13 mouse cellular contexts compared by ENCODE assay signal in the genomic region with DNA sequence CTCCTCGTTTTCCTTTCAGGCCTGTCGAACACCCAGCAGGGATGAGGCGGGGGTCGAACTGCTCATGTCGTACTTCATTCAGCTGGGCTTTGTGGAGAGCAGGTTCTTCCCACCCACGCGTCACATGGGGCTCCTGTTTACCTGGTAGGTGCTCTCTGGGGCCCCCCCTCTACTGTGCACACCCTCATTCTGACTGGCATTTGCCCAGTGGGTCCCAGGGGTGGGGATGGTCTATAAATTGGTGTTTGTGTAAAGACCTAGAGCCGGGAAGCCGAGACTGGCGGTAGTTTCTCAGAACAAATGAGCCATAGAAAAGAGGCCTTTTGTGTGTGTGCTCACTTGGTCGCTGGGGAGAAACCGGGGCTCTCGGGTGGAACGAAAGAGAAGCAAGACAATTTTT. TPM values are rescaled to one million over a fixed set of nuclear protein-coding genes. Genes with fewer than 3 reads are reported as not detected.
A peak's percentile ranks its signal among the peaks of the same experiment; 100 is the strongest.
DNase-seq lines count a peak whose midpoint lies in the region; ATAC-seq and TF ChIP-seq lines count a peak whose summit lies in the region.
"Had no signal": no experiment of that assay in that cellular context is flagged by ENCODE, and none has a peak within 500 bp of the region (broad histone marks: within the 10 kb centered on the region; RNA-seq: fewer than 3 reads in every experiment).

No protein-coding gene starts in this region.

- 0 out of 2 replicates have a peak, but pooled peaks cover 3% of the 10 kb centered on the region for H3K27me3 ChIP-seq in forebrain, embryonic 12.5 days
- no peaks in the 10 kb centered on the region for H3K27me3 ChIP-seq in forebrain, embryonic 16.5 days (replicated peaks; ENCODE audit: control insufficient read depth, insufficient read depth, low read length)
- H3K27me3 ChIP-seq in E14TG2a.4 (ENCODE audit: insufficient read depth, low read length): 0 out of 2 replicates have a peak, but pooled peaks cover 3% of the 10 kb centered on the region
- no peaks in the 10 kb centered on the region for H3K27me3 ChIP-seq in hindbrain, embryonic 12.5 days
- no peaks in the 10 kb centered on the region for H3K27me3 ChIP-seq in neural tube, embryonic 12.5 days (replicated peaks)
- H3K27me3 ChIP-seq in limb, embryonic 10.5 days (ENCODE audit: low read depth, poor library complexity, severe bottlenecking): no peaks in the 10 kb centered on the region
- H3K27me3 ChIP-seq: embryonic facial prominence, embryonic 12.5 days had no signal

- WGBS in forebrain, embryonic 12.5 days: 13% methylated on average over 14 of the region's 14 CpGs
- 11% methylated on average over 14 of the region's 14 CpGs for WGBS in forebrain, embryonic 16.5 days
- WGBS in hindbrain, embryonic 12.5 days: 22% methylated on average over 14 of the region's 14 CpGs
- WGBS in neural tube, embryonic 12.5 days: 12% methylated on average over 14 of the region's 14 CpGs
- WGBS in limb, embryonic 10.5 days: 87% methylated on average over 14 of the region's 14 CpGs

- H3K4me3 ChIP-seq in forebrain, embryonic 12.5 days (replicated peaks): no peak overlapping the region
- H3K4me3 ChIP-seq in forebrain, embryonic 16.5 days (replicated peaks; ENCODE audit: low read length): no peak overlapping the region
- 0 out of 2 replicates have a peak overlapping the region, but pooled peaks have one; percentile 13 for H3K4me3 ChIP-seq in E14TG2a.4 (replicated peaks; ENCODE audit: low read length)
- no peak overlapping the region for H3K4me3 ChIP-seq in hindbrain, embryonic 12.5 days
- H3K4me3 ChIP-seq in neural tube, embryonic 12.5 days: no peak overlapping the region
- no peak overlapping the region for H3K4me3 ChIP-seq in limb, embryonic 10.5 days
- H3K4me3 ChIP-seq: embryonic facial prominence, embryonic 12.5 days had no signal

- peaks cover 11% of the 10 kb centered on the region for H3K4me1 ChIP-seq in forebrain, embryonic 12.5 days
- no peaks in the 10 kb centered on the region for H3K4me1 ChIP-seq in forebrain, embryonic 16.5 days (replicated peaks; ENCODE audit: control insufficient read depth, insufficient read depth, low read length)
- H3K4me1 ChIP-seq in E14TG2a.4 (replicated peaks; ENCODE audit: low read depth, low read length): peaks cover 48% of the 10 kb centered on the region
- peaks cover 9% of the 10 kb centered on the region for H3K4me1 ChIP-seq in hindbrain, embryonic 12.5 days
- no peaks in the 10 kb centered on the region; the same call in 1 of the 2 replicates for H3K4me1 ChIP-seq in neural tube, embryonic 12.5 days
- H3K4me1 ChIP-seq in limb, embryonic 10.5 days: no peaks in the 10 kb centered on the region

- no peak for TF ChIP-seq CTCF in E14TG2a.4 (conservative IDR thresholded peaks at IDR 0.05; ENCODE audit: low read length)

- H3K9me3 ChIP-seq in forebrain, embryonic 12.5 days: 0 out of 2 replicates have a peak, but pooled peaks cover 3% of the 10 kb centered on the region
- peaks cover 2% of the 10 kb centered on the region; the same call in 1 of the 2 replicates for H3K9me3 ChIP-seq in forebrain, embryonic 16.5 days (ENCODE audit: control insufficient read depth, low read length)
- H3K9me3 ChIP-seq in E14TG2a.4 (ENCODE audit: low read length): no peaks in the 10 kb centered on the region
- no peaks in the 10 kb centered on the region; the same call in 1 of the 2 replicates for H3K9me3 ChIP-seq in hindbrain, embryonic 12.5 days (replicated peaks)
- H3K9me3 ChIP-seq in neural tube, embryonic 12.5 days: no peaks in the 10 kb centered on the region
- H3K9me3 ChIP-seq in limb, embryonic 10.5 days (replicated peaks): no peaks in the 10 kb centered on the region
- H3K9me3 ChIP-seq: embryonic facial prominence, embryonic 12.5 days had no signal

- no peaks in the 10 kb centered on the region for H3K36me3 ChIP-seq in forebrain, embryonic 12.5 days (replicated peaks)
- no peaks in the 10 kb centered on the region for H3K36me3 ChIP-seq in forebrain, embryonic 16.5 days (ENCODE audit: control insufficient read depth, insufficient read depth)
- peaks cover 21% of the 10 kb centered on the region; the same call in 1 of the 2 replicates for H3K36me3 ChIP-seq in E14TG2a.4 (ENCODE audit: insufficient read depth, low read length)
- no peaks in the 10 kb centered on the region for H3K36me3 ChIP-seq in hindbrain, embryonic 12.5 days
- no peaks in the 10 kb centered on the region for H3K36me3 ChIP-seq in neural tube, embryonic 12.5 days
- H3K36me3 ChIP-seq in limb, embryonic 10.5 days: no peaks in the 10 kb centered on the region
- H3K36me3 ChIP-seq: embryonic facial prominence, embryonic 12.5 days had no signal

- ATAC-seq in forebrain, embryonic 12.5 days (ENCODE audit: low FRiP score): no peak
- ATAC-seq in forebrain, embryonic 16.5 days: no peak
- peak; percentile 58; the same call in 1 of the 2 replicates for ATAC-seq in hindbrain, embryonic 12.5 days (ENCODE audit: low FRiP score)
- peak; percentile 80 for ATAC-seq in neural tube, embryonic 12.5 days (ENCODE audit: low FRiP score, low read depth)

- no peak overlapping the region for H3K9ac ChIP-seq in forebrain, embryonic 12.5 days
- H3K9ac ChIP-seq in forebrain, embryonic 16.5 days (replicated peaks; ENCODE audit: low read depth, low read length): no peak overlapping the region
- peak overlapping the region; percentile 41; the same call in 1 of the 2 replicates for H3K9ac ChIP-seq in hindbrain, embryonic 12.5 days
- no peak overlapping the region for H3K9ac ChIP-seq in neural tube, embryonic 12.5 days
- H3K9ac ChIP-seq: embryonic facial prominence, embryonic 12.5 days had no signal

- H3K4me2 ChIP-seq in forebrain, embryonic 12.5 days: peak overlapping the region; percentile 6; the same call in 1 of the 2 replicates
- no peak overlapping the region for H3K4me2 ChIP-seq in forebrain, embryonic 16.5 days (ENCODE audit: low read length)
- H3K4me2 ChIP-seq in hindbrain, embryonic 12.5 days (replicated peaks): no peak overlapping the region
- peak overlapping the region; percentile 33 for H3K4me2 ChIP-seq in neural tube, embryonic 12.5 days (replicated peaks)
- H3K4me2 ChIP-seq: embryonic facial prominence, embryonic 12.5 days had no signal

- DNase-seq in limb, embryonic 10.5 days (ENCODE audit: low spot score): no peak
- no peak for DNase-seq in frontal cortex, postnatal 10 days (ENCODE audit: low spot score in 2 of 2)
- no peak for DNase-seq in testis, postnatal 10 days (ENCODE audit: low spot score)
- DNase-seq: adrenal gland, postnatal 36 days; cerebellum, adult 18-20 months; heart, postnatal 36 days; thymus, adult 2 months had no signal

- 0 out of 2 replicates have a peak overlapping the region, but pooled peaks have one; percentile 15 for H3K27ac ChIP-seq in forebrain, embryonic 12.5 days
- H3K27ac ChIP-seq in forebrain, embryonic 16.5 days (ENCODE audit: low read length): no peak overlapping the region
- H3K27ac ChIP-seq in hindbrain, embryonic 12.5 days: peak overlapping the region; percentile 55; the same call in 1 of the 2 replicates
- H3K27ac ChIP-seq in neural tube, embryonic 12.5 days: 0 out of 2 replicates have a peak overlapping the region, but pooled peaks have one; percentile 2
- H3K27ac ChIP-seq in limb, embryonic 10.5 days: no peak overlapping the region
- H3K27ac ChIP-seq: embryonic facial prominence, embryonic 12.5 days had no signal

RNA-seq across cellular contexts. Expression of a gene that starts 25.5 kb away (rescaled TPM):
- 23.8 and 26.3 TPM in 2 replicates for polyA plus RNA-seq in forebrain, embryonic 12.5 days (2016; fragmentation: Nextera tagmentation; extraction: Ambion mirVana)
- 21.5 and 22.0 TPM in 2 replicates for polyA plus RNA-seq in forebrain, embryonic 16.5 days (2015; fragmentation: Nextera tagmentation; extraction: Ambion mirVana)
- polyA plus RNA-seq in hindbrain, embryonic 12.5 days (2016; fragmentation: Nextera tagmentation; extraction: Ambion mirVana): 21.1 and 24.4 TPM in 2 replicates
- polyA plus RNA-seq in neural tube, embryonic 12.5 days (2016; fragmentation: Nextera tagmentation; extraction: Ambion mirVana): 21.0 and 24.2 TPM in 2 replicates
- 18.2 and 18.7 TPM in 2 replicates for polyA plus RNA-seq in limb, embryonic 10.5 days (2016; fragmentation: Nextera tagmentation; extraction: Ambion mirVana)

RNA-seq across cellular contexts. Expression of a gene that starts 25.7 kb away (rescaled TPM):
- 58.9 and 59.8 TPM in 2 replicates for polyA plus RNA-seq in forebrain, embryonic 12.5 days (2016; fragmentation: Nextera tagmentation; extraction: Ambion mirVana)
- polyA plus RNA-seq in forebrain, embryonic 16.5 days (2015; fragmentation: Nextera tagmentation; extraction: Ambion mirVana): 36.0 and 45.7 TPM in 2 replicates
- polyA plus RNA-seq in hindbrain, embryonic 12.5 days (2016; fragmentation: Nextera tagmentation; extraction: Ambion mirVana): 38.9 and 41.0 TPM in 2 replicates
- polyA plus RNA-seq in neural tube, embryonic 12.5 days (2016; fragmentation: Nextera tagmentation; extraction: Ambion mirVana): 39.9 and 40.8 TPM in 2 replicates
- 59.0 and 64.4 TPM in 2 replicates for polyA plus RNA-seq in limb, embryonic 10.5 days (2016; fragmentation: Nextera tagmentation; extraction: Ambion mirVana)

RNA-seq across cellular contexts. Expression of a gene that starts 37.1 kb away (rescaled TPM):
- 1.9 and 2.2 TPM in 2 replicates for polyA plus RNA-seq in forebrain, embryonic 12.5 days (2016; fragmentation: Nextera tagmentation; extraction: Ambion mirVana)
- 1.4 and 1.6 TPM in 2 replicates for polyA plus RNA-seq in forebrain, embryonic 16.5 days (2015; fragmentation: Nextera tagmentation; extraction: Ambion mirVana)
- polyA plus RNA-seq in hindbrain, embryonic 12.5 days (2016; fragmentation: Nextera tagmentation; extraction: Ambion mirVana): 3.8 and 4.0 TPM in 2 replicates
- 3.7 TPM in 2 replicates for polyA plus RNA-seq in neural tube, embryonic 12.5 days (2016; fragmentation: Nextera tagmentation; extraction: Ambion mirVana)
- polyA plus RNA-seq in limb, embryonic 10.5 days (2016; fragmentation: Nextera tagmentation; extraction: Ambion mirVana): 3.2 and 3.5 TPM in 2 replicates

RNA-seq across cellular contexts. Expression of a gene that starts 52.9 kb away (rescaled TPM):
- 20.2 and 20.4 TPM in 2 replicates for polyA plus RNA-seq in forebrain, embryonic 12.5 days (2016; fragmentation: Nextera tagmentation; extraction: Ambion mirVana)
- polyA plus RNA-seq in forebrain, embryonic 16.5 days (2015; fragmentation: Nextera tagmentation; extraction: Ambion mirVana): 23.7 and 24.4 TPM in 2 replicates
- polyA plus RNA-seq in hindbrain, embryonic 12.5 days (2016; fragmentation: Nextera tagmentation; extraction: Ambion mirVana): 21.3 and 22.5 TPM in 2 replicates
- polyA plus RNA-seq in neural tube, embryonic 12.5 days (2016; fragmentation: Nextera tagmentation; extraction: Ambion mirVana): 20.0 and 20.3 TPM in 2 replicates
- 15.9 and 17.8 TPM in 2 replicates for polyA plus RNA-seq in limb, embryonic 10.5 days (2016; fragmentation: Nextera tagmentation; extraction: Ambion mirVana)

Comparison
In these comparisons a context has a peak if more than half of its experiments do, and no peak if none do; other contexts are left out.
1. H3K27ac ChIP-seq: peak in forebrain, embryonic 12.5 days (single experiment), hindbrain, embryonic 12.5 days (single experiment) and neural tube, embryonic 12.5 days (single experiment); none in forebrain, embryonic 16.5 days (single experiment) and limb, embryonic 10.5 days (single experiment).
2. H3K4me2 ChIP-seq: peak in forebrain, embryonic 12.5 days (single experiment) and neural tube, embryonic 12.5 days (single experiment); none in forebrain, embryonic 16.5 days (single experiment) and hindbrain, embryonic 12.5 days (single experiment).
3. ATAC-seq: peak in hindbrain, embryonic 12.5 days (single experiment) and neural tube, embryonic 12.5 days (single experiment); none in forebrain, embryonic 12.5 days (single experiment) and forebrain, embryonic 16.5 days (single experiment).